Mouse (Mus musculus): ENCODE results near the gene Trim33.

GRCm38 (mm10) chr3:103379371-103379770 is 100.3 kb downstream of the Trim33 start:
- TF ChIP-seq CTCF (IDR thresholded peaks at IDR 0.05; ENCODE audit: low read depth) (no peak), EP300 (IDR thresholded peaks at IDR 0.05; ENCODE audit: low read depth) (no peak)
